Mouse (Mus musculus) embryonic fibroblast, embryonic 13.5 days (primary cell): Measurements from ENCODE around the gene Zfp414.

Source experiments
- CTCF ChIP-seq: IDR thresholded peaks from 2 replicates; pipeline ENCODE4 v1.5.1; 2011; ENCODE audit warnings: mild to moderate bottlenecking, control low read depth, low read length, moderate library complexity, borderline replicate concordance; ENCODE audit not compliant: insufficient read depth
- POLR2A ChIP-seq: IDR thresholded peaks from 2 replicates; pipeline ENCODE4 v1.6.1; 2011; ENCODE audit warnings: low read depth, mild to moderate bottlenecking, control low read depth, low read length, moderate library complexity

DNA sequence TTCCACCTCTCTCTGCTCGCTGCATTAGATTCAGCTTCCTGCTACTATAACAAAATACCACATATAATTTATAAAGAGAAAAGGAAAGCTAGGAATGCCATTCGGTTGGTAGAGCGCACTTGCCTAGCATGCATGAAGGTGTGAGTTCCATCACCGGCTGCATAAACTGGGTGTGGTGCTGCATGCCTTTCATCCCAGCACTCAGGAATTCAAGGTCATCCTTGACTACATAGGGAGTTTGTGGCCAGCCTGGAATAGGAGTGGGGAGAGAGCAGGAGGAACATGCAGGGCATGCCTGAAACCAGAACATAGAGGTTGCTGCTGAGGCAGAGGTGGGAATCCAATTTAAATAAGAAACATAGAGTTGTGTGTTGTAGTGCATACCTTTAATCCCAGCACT lies 44.8 kb upstream of the Zfp414 start:
- no peak for TF ChIP-seq POLR2A
- TF ChIP-seq CTCF, result no peak
